Mouse (Mus musculus) small intestine, adult 2 months (tissue): ENCODE measurements around the gene Bace1.

ENCODE experiments used
- CTCF ChIP-seq: fragments of 200-500 bp; IDR thresholded peaks from 2 replicates; pipeline ENCODE4 v1.5.1; 2012; ENCODE audit warnings: low read depth, mild to moderate bottlenecking, control low read depth, inconsistent platforms, low read length, moderate library complexity, mixed read lengths; ENCODE audit not compliant: insufficient replicate concordance, insufficient read length; ENCODE audit errors: extremely low read depth
- POLR2A ChIP-seq: fragments of 200-500 bp; IDR thresholded peaks from 2 replicates; pipeline ENCODE4 v1.6.1; 2012; ENCODE audit warnings: low read depth, mild to moderate bottlenecking, control low read depth, inconsistent platforms, low read length, moderate library complexity

DNA sequence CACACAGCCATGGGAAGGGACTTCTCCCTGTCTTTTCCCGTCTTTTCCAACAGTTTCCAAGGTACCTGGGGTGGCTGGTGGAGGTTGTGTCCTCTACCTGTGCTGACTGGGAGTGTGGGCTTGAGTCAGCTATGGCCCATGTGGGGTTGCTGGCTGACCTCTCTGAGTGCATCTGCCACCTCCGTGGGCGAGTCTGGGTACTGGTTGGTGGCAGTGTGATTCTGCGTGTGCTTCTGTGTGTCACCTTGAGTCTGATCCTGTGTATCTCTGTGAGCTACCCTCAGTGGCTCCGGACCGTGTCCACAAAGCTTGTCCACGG lies 1.6 kb downstream of the Bace1 start:
- TF ChIP-seq CTCF (no peak), POLR2A (no peak)
